Mouse (Mus musculus): ENCODE data around the gene Hspb8. TPM values are rescaled to one million over a fixed set of nuclear protein-coding genes. Genes with fewer than 3 reads are reported as not detected.

Hspb8 gene
- polyA plus RNA-seq, 1 experiment from 2014 or later, result 23.6 TPM

DNA sequence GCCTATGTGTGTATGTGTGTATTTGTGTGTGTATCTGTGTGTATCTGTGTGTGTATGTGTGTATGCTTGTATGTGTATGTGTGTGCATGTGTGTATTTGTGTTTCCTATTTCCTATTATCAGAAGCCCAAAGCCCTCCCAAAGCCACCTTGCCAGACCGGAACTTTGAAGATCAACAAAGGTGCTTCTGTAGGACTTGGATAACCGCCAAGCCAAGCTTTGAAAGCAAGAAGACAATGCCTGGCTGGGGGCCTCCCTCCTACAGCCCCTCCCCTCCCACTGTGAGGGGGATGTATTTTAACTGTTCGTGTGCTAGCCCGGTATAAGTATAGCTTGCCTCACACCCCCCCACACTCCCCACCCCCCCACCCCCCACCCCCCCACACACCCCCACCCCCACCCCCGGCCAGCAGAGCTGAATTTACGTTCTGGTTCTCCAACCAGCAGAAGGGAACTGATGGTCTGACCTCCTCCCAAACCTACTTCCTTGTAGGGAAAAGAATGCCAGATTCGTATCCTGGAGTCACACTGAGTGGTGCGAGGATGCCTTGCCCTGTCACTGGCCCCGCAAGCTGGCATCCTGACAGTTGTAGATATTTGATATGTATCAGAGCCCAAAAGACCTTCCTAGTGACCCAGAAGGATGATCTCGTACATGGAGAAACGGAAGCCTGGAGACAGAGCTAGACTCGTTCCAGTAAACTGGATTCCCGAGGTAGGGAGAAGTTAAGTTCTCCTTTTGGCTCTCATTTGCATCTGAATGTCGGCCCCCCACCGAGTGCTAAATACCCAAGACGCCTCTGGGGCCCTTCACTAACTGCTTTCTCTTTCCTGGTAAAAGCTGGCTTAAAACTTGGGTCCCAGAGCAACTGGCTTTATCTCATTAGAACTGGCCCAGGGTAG, 12.7 kb downstream of the Hspb8 start:
- peak; percentile 31 for ATAC-seq
- Histone ChIP-seq H3K9me3 (ENCODE audit: low read length) (no peaks in the 10 kb centered on the region), H3K27me3 (replicated peaks; ENCODE audit: insufficient read depth, low read length) (no peaks in the 10 kb centered on the region), H3K4me1 (ENCODE audit: insufficient read depth, low read depth, low read length) (peaks cover 27% of the 10 kb centered on the region; the same call in 1 of the 2 replicates), H3K36me3 (ENCODE audit: insufficient read depth, low read length) (no peaks in the 10 kb centered on the region), H3K4me3 (ENCODE audit: low read depth, low read length) (no peak overlapping the region), H3K9ac (replicated peaks; ENCODE audit: low read depth) (no peak overlapping the region), H3K27ac (ENCODE audit: low read length) (peak overlapping the region; percentile 76), H3K4me2 (replicated peaks; ENCODE audit: low read depth, low read length) (0 out of 2 replicates have a peak overlapping the region, but pooled peaks have one; percentile 0)
- WGBS, result 9% methylated on average over 16 of the region's 16 CpGs
- DNase-seq (ENCODE audit: low spot score), result peak; percentile 81
- TF ChIP-seq CTCF (IDR thresholded peaks at IDR 0.05) (no peak), EP300 (IDR thresholded peaks at IDR 0.05) (peak; percentile 74)

DNA sequence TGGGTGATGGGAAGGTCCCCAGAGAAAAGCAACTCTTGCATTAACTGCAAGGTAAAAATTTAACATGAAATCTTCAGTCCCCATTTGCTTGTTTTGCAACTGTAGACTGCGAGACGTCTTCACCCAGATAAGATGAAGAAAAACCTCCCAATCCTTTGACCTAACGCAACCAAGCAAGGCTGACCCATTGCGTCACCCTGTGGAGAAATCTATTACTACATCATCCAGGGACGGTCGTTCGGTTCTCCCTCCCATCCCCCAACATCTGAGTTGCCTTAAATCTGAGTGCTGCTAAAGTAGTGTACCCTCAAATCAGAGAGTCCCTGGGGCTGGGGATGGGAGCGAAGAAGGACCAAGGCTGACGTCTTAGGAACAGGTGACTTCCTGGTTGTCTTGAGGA, 13.7 kb downstream of the Hspb8 start:
- Histone ChIP-seq H3K4me1 (ENCODE audit: insufficient read depth, low read depth, low read length) (peaks cover 27% of the 10 kb centered on the region; the same call in 1 of the 2 replicates), H3K9me3 (ENCODE audit: low read length) (no peaks in the 10 kb centered on the region), H3K36me3 (ENCODE audit: insufficient read depth, low read length) (no peaks in the 10 kb centered on the region), H3K4me2 (replicated peaks; ENCODE audit: low read depth, low read length) (no peak overlapping the region), H3K4me3 (ENCODE audit: low read depth, low read length) (no peak overlapping the region), H3K9ac (replicated peaks; ENCODE audit: low read depth) (no peak overlapping the region), H3K27ac (ENCODE audit: low read length) (peak overlapping the region; percentile 65; the same call in 1 of the 2 replicates), H3K27me3 (replicated peaks; ENCODE audit: insufficient read depth, low read length) (no peaks in the 10 kb centered on the region)
- 50% methylated on average over 9 of the region's 9 CpGs for WGBS
- no peak for ATAC-seq
- DNase-seq (ENCODE audit: low spot score), result peak; percentile 41
- TF ChIP-seq EP300 (IDR thresholded peaks at IDR 0.05), result peak; percentile 34; the same call in 1 of the 2 replicates
- TF ChIP-seq CTCF (IDR thresholded peaks at IDR 0.05), result peak; percentile 57

DNA sequence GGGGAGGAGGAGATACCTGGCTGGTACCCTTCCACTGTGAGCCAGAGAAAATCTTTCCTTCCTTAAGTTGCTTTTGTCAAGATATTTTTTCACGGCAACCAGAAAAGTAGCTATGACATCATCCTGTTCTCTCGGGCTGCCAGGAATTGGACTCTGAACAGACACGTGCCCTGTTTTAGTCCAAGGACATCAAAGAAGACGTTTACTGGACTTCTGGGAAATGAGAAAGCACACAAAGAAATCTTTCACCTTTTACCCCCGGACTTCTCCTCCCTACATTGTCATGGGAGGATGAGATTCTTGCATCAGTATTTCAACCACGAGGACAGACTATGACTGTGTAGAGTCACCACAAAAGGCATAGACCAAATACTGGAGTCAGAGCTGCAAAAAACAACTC, 14.7 kb downstream of the Hspb8 start:
- Histone ChIP-seq H3K4me2 (replicated peaks; ENCODE audit: low read depth, low read length) (no peak overlapping the region), H3K4me3 (ENCODE audit: low read depth, low read length) (no peak overlapping the region), H3K4me1 (ENCODE audit: insufficient read depth, low read depth, low read length) (peaks cover 27% of the 10 kb centered on the region; the same call in 1 of the 2 replicates), H3K36me3 (ENCODE audit: insufficient read depth, low read length) (no peaks in the 10 kb centered on the region), H3K9ac (replicated peaks; ENCODE audit: low read depth) (no peak overlapping the region), H3K9me3 (ENCODE audit: low read length) (no peaks in the 10 kb centered on the region), H3K27me3 (replicated peaks; ENCODE audit: insufficient read depth, low read length) (no peaks in the 10 kb centered on the region), H3K27ac (ENCODE audit: low read length) (peak overlapping the region; percentile 85)
- 3% methylated on average over 6 of the region's 6 CpGs for WGBS
- TF ChIP-seq EP300 (IDR thresholded peaks at IDR 0.05), result peak; percentile 93
- no peak for TF ChIP-seq CTCF (IDR thresholded peaks at IDR 0.05)
- ATAC-seq (peak; percentile 62), DNase-seq (ENCODE audit: low spot score) (peak; percentile 83)

DNA sequence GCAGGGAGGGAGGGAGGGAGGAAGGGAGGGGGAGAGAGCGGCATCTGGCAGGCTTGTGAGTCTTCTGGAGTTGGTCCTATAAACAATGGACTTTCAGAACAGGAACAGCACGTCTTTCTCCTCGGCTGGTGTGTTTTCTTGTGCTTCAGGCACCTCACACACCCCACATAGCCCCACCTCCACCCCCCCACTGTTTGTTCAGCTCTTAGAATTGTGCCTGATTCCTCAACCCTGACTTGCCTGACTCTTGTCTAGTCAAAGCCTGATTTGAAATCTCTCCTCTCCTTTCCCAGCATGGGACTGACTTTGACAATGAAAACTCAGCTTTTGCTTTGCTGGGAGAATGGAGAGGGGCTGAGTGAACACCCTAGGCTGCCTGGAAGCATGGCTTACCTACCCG, 15.3 kb downstream of the Hspb8 start:
- H3K27ac ChIP-seq (ENCODE audit: low read length), result peak overlapping the region; percentile 85
- TF ChIP-seq CTCF (IDR thresholded peaks at IDR 0.05) (no peak), EP300 (IDR thresholded peaks at IDR 0.05) (peak; percentile 17; the same call in 1 of the 2 replicates)
- 16% methylated on average over 4 of the region's 4 CpGs for WGBS
- peaks cover 27% of the 10 kb centered on the region; the same call in 1 of the 2 replicates for H3K4me1 ChIP-seq (ENCODE audit: insufficient read depth, low read depth, low read length)
- H3K27me3 ChIP-seq (replicated peaks; ENCODE audit: insufficient read depth, low read length), result no peaks in the 10 kb centered on the region
- H3K36me3 ChIP-seq (ENCODE audit: insufficient read depth, low read length), result no peaks in the 10 kb centered on the region
- H3K4me2 ChIP-seq (replicated peaks; ENCODE audit: low read depth, low read length), result no peak overlapping the region
- no peak overlapping the region for H3K9ac ChIP-seq (replicated peaks; ENCODE audit: low read depth)
- H3K4me3 ChIP-seq (ENCODE audit: low read depth, low read length), result no peak overlapping the region
- ATAC-seq (peak; percentile 73), DNase-seq (ENCODE audit: low spot score) (peak; percentile 76)
- H3K9me3 ChIP-seq (ENCODE audit: low read length), result no peaks in the 10 kb centered on the region

DNA sequence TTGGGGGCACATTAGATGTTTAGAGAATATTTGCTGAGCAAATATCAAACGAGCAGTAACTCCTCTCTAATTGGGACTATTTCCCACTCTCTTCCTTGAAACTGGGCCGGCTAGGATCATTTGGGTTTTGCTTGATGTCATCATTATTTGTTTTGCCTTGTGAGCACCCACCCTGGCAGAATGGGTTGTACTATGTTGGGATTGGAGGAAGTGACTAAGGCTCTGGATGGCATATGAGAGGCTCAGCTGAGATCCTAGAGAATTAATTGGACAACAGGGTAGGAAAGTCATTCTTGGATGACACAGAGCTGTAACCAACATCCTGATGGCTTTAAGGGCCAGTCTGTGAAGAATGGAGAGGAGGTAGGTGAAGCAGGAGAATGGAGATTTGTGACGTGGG, 16.2 kb downstream of the Hspb8 start:
- Histone ChIP-seq H3K9ac (replicated peaks; ENCODE audit: low read depth) (no peak overlapping the region), H3K27ac (ENCODE audit: low read length) (no peak overlapping the region), H3K4me2 (replicated peaks; ENCODE audit: low read depth, low read length) (no peak overlapping the region), H3K27me3 (replicated peaks; ENCODE audit: insufficient read depth, low read length) (no peaks in the 10 kb centered on the region), H3K36me3 (ENCODE audit: insufficient read depth, low read length) (no peaks in the 10 kb centered on the region), H3K4me3 (ENCODE audit: low read depth, low read length) (no peak overlapping the region), H3K4me1 (ENCODE audit: insufficient read depth, low read depth, low read length) (peaks cover 26% of the 10 kb centered on the region; the same call in 1 of the 2 replicates), H3K9me3 (ENCODE audit: low read length) (no peaks in the 10 kb centered on the region)
- DNase-seq (ENCODE audit: low spot score) (peak; percentile 53), ATAC-seq (peak; percentile 39; the same call in 1 of the 2 replicates)
- TF ChIP-seq EP300 (IDR thresholded peaks at IDR 0.05) (peak; percentile 66), CTCF (IDR thresholded peaks at IDR 0.05) (no peak)
- 43% methylated on average over 3 of the region's 3 CpGs for WGBS

DNA sequence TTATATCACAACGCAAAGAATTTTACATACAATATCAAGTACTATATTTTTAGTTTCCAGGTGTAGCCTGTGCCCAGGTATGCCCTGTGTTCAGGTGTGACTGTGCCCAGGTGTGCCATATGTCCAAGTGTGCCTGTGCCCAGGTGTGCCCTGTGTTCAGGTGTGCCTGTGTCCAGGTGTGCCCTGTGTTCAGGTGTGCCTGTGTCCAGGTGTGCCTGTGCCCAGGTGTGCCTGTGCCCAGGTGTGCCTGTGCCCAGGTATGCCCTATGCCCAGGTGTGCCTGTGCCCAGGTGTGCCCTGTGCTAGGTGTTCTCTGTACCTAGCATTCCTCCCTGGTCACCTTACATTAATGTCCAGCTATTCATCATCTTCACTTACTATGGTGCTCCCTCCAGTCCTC, 16.7 kb downstream of the Hspb8 start:
- 94% methylated on average over 1 of the region's 1 CpGs for WGBS
- no peak for TF ChIP-seq CTCF (IDR thresholded peaks at IDR 0.05)
- TF ChIP-seq EP300 (IDR thresholded peaks at IDR 0.05), result no peak
- Histone ChIP-seq H3K36me3 (ENCODE audit: insufficient read depth, low read length) (no peaks in the 10 kb centered on the region), H3K4me1 (ENCODE audit: insufficient read depth, low read depth, low read length) (peaks cover 21% of the 10 kb centered on the region; the same call in 1 of the 2 replicates), H3K27me3 (replicated peaks; ENCODE audit: insufficient read depth, low read length) (no peaks in the 10 kb centered on the region), H3K9ac (replicated peaks; ENCODE audit: low read depth) (no peak overlapping the region), H3K4me3 (ENCODE audit: low read depth, low read length) (no peak overlapping the region), H3K27ac (ENCODE audit: low read length) (no peak overlapping the region), H3K4me2 (replicated peaks; ENCODE audit: low read depth, low read length) (no peak overlapping the region), H3K9me3 (ENCODE audit: low read length) (no peaks in the 10 kb centered on the region)
- ATAC-seq (no peak), DNase-seq (ENCODE audit: low spot score) (no peak)
